Mouse (Mus musculus) lung, adult 2 months (tissue): ENCODE measurements at regions not wholly inside any gene's neighbourhood (a gene's known extent, or its start where the extent isn't known, plus 50 kb on each side); places are given as distances from the start of the nearest gene placed in this dataset.

Experiments used
- DNase-seq: peaks from one replicate; pipeline ENCODE4 v3.0.0; 2022
- H3K4me1 ChIP-seq: fragments of 200-500 bp; 2 replicates; pipeline ENCODE4 v1.6.1; 2011; ENCODE audit warnings: low read length; ENCODE audit not compliant: control insufficient read depth, insufficient read depth
- H3K4me3 ChIP-seq: fragments of 200-500 bp; replicated peaks from 2 replicates; pipeline ENCODE3; 2011; ENCODE audit warnings: low read depth, mild to moderate bottlenecking, control low read depth, low read length; ENCODE audit errors: extremely low read depth
- CTCF ChIP-seq: fragments of 200-500 bp; IDR thresholded peaks from 2 replicates; pipeline ENCODE4 v1.5.1; 2011; ENCODE audit warnings: mild to moderate bottlenecking, low read length, control low read depth; ENCODE audit not compliant: insufficient read depth
- POLR2A ChIP-seq: fragments of 200-500 bp; IDR thresholded peaks from 2 replicates; pipeline ENCODE4 v1.6.1; 2011; ENCODE audit warnings: low read depth, mild to moderate bottlenecking, control low read depth, low read length, borderline replicate concordance; ENCODE audit errors: extremely low read depth
- WGBS: fragments of 180-500 bp; shearing (Covaris S2); methylation state at CpG from one replicate; pipeline ENCODE4 v1.1.7; 2018; 5-methylcytosine and 5-hydroxymethylcytosine counted together

DNA sequence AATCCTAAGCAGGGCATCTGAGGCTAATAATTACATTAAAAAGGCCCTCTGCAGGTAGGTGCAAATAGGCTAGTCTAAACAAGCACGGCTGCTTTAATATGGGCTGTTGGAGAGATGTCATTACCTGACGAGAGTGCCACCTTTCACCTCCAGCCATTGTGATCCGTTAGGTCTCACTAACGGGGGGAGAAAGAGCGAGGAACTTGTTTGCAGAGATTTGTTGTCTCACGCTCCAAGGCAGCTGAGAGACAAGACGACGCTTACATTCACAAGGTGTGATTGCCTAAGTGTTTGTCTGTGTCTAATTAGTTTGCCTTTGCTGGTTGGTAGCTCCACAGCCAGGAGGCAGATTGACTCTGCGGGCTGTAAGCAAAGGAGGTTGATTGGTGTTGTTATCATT, 180.3 kb downstream of the Zfp326 start:
- 19% methylated on average over 9 of the region's 9 CpGs for WGBS
- TF ChIP-seq POLR2A (no peak), CTCF (no peak)
- no peak overlapping the region for H3K4me3 ChIP-seq
- DNase-seq: no peak
- H3K4me1 ChIP-seq: no peaks in the 10 kb centered on the region

DNA sequence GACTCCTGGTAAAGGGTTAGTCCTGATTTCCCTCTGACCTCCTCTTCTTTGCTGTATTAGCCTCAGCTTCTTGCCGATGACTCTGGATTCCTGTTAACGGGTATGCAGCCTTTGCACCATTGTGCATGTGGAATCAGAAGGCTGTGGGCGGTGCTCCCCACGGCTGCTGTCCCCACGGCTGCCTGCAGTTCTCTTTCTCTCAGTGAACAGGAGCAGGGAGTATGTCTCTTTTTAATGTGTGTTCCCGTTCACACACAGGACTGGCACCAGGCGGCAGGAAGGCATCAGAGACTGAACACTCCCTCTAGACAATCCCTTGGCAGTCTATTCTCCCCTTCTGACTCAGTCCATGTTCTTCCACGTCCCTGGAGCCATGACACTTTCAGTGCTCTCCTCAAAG, 178.9 kb downstream of the Zfp326 start:
- Histone ChIP-seq H3K4me1 (no peaks in the 10 kb centered on the region), H3K4me3 (no peak overlapping the region)
- no peak for TF ChIP-seq CTCF
- no peak for TF ChIP-seq POLR2A
- no peak for DNase-seq
- 39% methylated on average over 8 of the region's 8 CpGs for WGBS

DNA sequence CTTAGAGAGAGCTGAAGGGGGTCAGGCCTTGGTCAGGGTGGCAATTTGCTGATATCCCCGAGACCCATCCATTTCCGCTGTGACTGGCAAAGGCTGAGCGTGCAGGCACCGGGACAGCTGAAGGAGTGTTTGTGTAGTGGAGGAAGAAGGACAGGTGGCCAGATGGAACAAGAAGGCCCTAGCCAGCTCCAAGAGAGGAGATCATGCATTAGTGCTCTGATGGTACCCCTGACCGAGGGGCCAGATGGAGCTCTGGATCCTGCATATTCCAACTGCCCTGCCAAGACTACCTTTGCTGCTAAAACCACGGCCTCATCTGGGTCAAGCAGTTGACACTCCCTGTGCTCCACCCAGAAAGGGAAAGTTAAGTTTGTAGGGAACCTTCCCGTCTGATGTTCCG, 174.7 kb downstream of the Zfp326 start:
- DNase-seq: no peak
- no peak for TF ChIP-seq POLR2A
- no peak for TF ChIP-seq CTCF
- Histone ChIP-seq H3K4me1 (no peaks in the 10 kb centered on the region), H3K4me3 (no peak overlapping the region)
- WGBS: 86% methylated on average over 8 of the region's 8 CpGs

DNA sequence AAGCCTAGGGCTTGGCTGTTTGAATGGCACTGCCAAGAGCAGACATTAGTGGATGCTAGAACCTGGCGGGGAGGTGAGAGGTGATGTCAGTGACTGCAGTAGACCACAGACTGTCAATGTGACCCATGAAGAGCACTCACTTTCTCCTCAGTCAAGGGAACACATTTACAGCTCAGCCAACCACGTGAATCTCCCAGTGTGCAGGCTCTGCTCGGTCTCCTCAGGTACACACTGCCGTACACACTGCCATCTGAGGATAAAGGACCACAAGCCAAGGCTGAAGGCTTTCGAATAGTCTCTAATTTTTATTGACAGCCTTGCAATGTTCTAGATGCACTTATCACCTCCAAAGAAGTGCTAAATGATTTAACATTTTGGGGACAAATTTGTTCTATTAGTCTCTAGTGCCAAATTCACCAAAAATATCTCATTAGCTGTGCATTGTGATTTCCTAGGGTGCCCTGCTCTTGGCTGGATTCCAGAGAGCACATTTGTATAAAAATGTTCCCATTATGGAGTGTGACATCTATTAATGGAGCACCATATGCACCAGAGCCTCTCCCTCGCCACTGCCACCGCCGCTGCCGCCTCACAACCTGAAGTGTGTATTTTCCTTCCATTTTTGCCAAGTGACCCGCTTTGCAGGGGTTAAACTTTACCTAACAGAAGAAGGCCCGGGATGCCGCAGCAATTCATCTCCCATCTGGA, 168.7 kb downstream of the Zfp326 start:
- 70% methylated on average over 12 of the region's 12 CpGs for WGBS
- TF ChIP-seq CTCF: no peak
- no peak for TF ChIP-seq POLR2A
- H3K4me3 ChIP-seq: no peak overlapping the region
- DNase-seq: no peak
- H3K4me1 ChIP-seq: no peaks in the 10 kb centered on the region

DNA sequence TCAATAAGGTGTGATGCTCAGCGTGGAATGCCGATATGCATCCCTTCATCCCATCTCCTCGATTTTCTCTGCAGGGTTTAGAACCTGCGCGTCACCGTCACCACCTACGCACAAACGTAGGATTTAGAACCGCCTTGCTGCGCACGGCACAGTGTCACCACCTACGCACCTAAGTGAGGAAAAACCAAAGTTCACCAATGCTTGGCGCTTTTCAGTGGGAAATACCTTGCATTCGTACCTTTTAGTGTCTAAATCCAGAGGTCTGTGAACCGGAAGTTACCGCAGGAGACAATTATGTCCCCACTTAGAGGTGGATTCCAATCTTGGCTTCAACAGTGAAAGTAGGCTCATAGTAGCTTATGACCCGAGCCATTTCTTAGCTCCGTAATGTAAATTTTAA, 162.0 kb downstream of the Zfp326 start:
- no peaks in the 10 kb centered on the region for H3K4me1 ChIP-seq
- no peak for DNase-seq
- 94% methylated on average over 18 of the region's 18 CpGs for WGBS
- H3K4me3 ChIP-seq: no peak overlapping the region
- no peak for TF ChIP-seq CTCF
- TF ChIP-seq POLR2A: no peak

DNA sequence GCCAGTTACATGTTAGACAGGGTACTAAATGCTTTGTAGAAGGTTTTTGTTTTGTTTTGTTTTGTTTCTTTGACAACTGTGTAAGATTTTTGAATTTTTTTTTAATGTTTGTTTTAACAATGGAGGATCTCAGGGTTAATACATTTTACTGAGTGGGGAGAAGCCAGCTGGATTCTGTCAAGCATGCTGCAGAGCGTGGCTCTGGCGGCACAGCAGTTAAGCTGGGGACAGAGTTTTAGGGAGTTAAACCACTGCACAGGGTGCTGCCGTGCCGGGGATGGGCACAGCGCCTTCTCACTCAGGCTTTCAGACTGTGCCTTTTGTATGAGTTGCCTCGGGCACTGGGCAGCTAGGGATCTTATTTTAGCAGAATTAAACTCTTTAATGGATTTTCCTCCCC, 159.8 kb downstream of the Zfp326 start:
- H3K4me1 ChIP-seq: no peaks in the 10 kb centered on the region
- TF ChIP-seq POLR2A: no peak
- no peak for TF ChIP-seq CTCF
- DNase-seq: no peak
- H3K4me3 ChIP-seq: no peak overlapping the region
- 48% methylated on average over 6 of the region's 6 CpGs for WGBS

DNA sequence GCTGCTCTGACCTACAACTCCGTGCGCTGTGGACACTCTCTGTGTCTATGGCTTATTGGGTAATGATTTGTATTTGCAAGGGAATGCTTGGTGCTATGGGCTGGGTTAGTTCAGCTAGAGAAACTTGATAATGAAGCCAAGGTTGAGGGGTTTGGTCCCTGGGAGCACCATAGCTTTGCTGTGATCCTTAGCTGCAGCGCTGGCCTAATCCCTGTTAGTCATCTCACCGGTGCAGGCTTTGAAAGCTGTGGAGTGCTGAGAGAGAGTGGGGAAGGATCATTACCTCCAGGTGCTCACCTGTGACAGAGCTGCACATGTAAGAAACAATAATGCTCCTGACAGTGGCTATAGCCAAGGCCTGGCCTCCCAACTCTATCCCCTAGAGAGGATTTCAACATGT, 156.6 kb downstream of the Zfp326 start:
- no peak for TF ChIP-seq POLR2A
- no peak for TF ChIP-seq CTCF
- no peak for DNase-seq

DNA sequence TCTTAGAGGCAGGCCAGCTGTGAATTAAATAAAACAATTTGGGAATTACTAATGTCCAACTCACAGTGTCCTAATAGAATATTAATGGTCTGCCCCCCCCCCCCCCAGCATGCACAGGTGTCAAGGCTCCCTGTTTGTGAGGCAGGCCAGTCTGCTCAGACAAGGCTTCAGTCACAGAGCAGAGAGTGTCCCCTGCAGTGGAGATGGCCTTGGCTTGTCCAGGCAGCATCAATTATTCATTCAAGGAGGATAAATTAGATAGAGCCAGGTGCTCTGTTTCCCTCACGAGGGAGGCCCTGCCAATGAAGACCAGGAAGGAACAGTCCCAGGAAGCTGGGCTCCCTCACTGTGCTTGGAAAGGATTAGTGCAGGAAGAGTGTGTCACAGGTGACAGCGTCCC, 150.5 kb downstream of the Zfp326 start:
- H3K4me1 ChIP-seq: no peaks in the 10 kb centered on the region
- no peak for TF ChIP-seq CTCF
- no peak for TF ChIP-seq POLR2A
- 59% methylated on average over 2 of the region's 2 CpGs for WGBS
- DNase-seq: no peak
- H3K4me3 ChIP-seq: no peak overlapping the region

More for the DNA sequence above, 156.6 kb downstream of the Zfp326 start:
- WGBS: 88% methylated on average over 4 of the region's 4 CpGs
- Histone ChIP-seq H3K4me3 (no peak overlapping the region), H3K4me1 (no peaks in the 10 kb centered on the region)

DNA sequence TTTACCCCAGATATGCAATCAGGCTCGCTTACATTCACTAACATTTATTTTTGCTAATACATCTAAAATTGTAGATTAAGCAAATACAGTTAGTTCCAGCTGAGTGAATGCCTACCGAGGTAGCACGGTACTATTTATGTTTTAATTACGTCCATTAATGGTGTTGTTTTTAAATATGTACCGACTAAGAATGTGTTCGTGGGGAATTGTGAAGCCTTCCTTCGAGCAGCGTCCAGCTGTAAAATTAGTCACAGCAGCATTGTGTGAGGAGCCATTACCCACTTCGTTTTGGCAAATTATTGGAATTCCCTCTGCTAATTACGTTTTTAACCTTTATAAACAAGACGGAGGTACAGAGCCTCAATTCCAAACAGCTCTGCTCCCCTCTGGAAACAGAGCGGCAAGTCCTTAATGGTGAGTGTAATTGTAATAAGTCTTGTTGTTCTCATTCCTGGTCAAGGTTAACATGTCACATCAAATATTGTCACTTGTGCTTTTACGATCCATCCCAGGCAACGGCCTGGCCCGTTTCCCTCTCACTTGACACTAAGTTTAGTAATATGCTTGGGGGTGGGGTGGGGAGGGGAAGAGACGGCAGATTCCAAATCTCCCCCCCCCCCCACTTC, 128.0 kb downstream of the Zfp326 start:
- 48% methylated on average over 16 of the region's 16 CpGs for WGBS
- H3K4me1 ChIP-seq: no peaks in the 10 kb centered on the region
- H3K4me3 ChIP-seq: no peak overlapping the region
- no peak for DNase-seq
- no peak for TF ChIP-seq POLR2A
- no peak for TF ChIP-seq CTCF
